Mouse (Mus musculus): ENCODE data around the gene Med6. TPM values are rescaled to one million over a fixed set of nuclear protein-coding genes. Genes with fewer than 3 reads are reported as not detected.

Gene Med6
- polyA plus RNA-seq, 1 experiment from 2014 or later: 65.2 TPM

- ATAC-seq (ENCODE audit: low FRiP score, low read depth): no peak
- Histone ChIP-seq H3K9ac (replicated peaks) (no peak overlapping the region), H3K4me2 (replicated peaks) (no peak overlapping the region), H3K27ac (replicated peaks) (no peak overlapping the region), H3K36me3 (no peaks in the 10 kb centered on the region), H3K4me1 (no peaks in the 10 kb centered on the region), H3K4me3 (no peak overlapping the region), H3K27me3 (no peaks in the 10 kb centered on the region; the same call in 1 of the 2 replicates), H3K9me3 (no peaks in the 10 kb centered on the region)
- WGBS: 24% methylated on average over 5 of the region's 5 CpGs
Measured at GRCm38 (mm10) chr12:81619302-81619701, 24.5 kb upstream of the Med6 start.

- no peaks in the 10 kb centered on the region for H3K36me3 ChIP-seq
- ATAC-seq (ENCODE audit: low FRiP score, low read depth): no peak
- H3K4me3 ChIP-seq: no peak overlapping the region
- no peak overlapping the region for H3K9ac ChIP-seq (replicated peaks)
- H3K4me2 ChIP-seq (replicated peaks): no peak overlapping the region
- H3K4me1 ChIP-seq: no peaks in the 10 kb centered on the region
- no peak overlapping the region for H3K27ac ChIP-seq (replicated peaks)
- 77% methylated on average over 7 of the region's 7 CpGs for WGBS
- no peaks in the 10 kb centered on the region; the same call in 1 of the 2 replicates for H3K27me3 ChIP-seq
- H3K9me3 ChIP-seq: no peaks in the 10 kb centered on the region
Measured at GRCm38 (mm10) chr12:81616980-81617379, 22.2 kb upstream of the Med6 start.

DNA sequence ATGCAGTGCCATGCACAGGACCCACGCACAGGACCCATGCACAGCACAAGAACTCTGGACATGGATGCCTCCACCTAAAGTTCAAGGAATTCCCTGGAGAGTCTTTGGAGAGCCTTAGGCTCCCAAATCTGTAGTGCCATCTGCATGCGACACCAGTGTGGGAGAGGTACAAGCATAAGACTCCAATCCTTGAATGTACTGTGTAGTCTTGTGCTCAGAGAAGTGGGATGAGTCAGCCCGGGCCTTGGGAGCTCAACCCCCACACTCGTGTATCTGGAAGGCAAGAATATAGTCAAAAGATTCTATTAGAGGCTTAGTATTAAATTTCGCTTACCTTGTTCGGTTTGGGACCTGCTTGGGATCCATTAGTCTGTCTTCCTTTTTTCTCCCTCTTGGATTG is 21.0 kb upstream of the Med6 start:
- H3K4me1 ChIP-seq: no peaks in the 10 kb centered on the region
- 80% methylated on average over 6 of the region's 6 CpGs for WGBS
- no peak overlapping the region for H3K27ac ChIP-seq (replicated peaks)

GRCm38 (mm10) chr12:81609445-81609844 is 14.6 kb upstream of the Med6 start:
- no peak overlapping the region for H3K9ac ChIP-seq (replicated peaks)
- no peak overlapping the region for H3K4me3 ChIP-seq
- no peaks in the 10 kb centered on the region for H3K9me3 ChIP-seq
- H3K4me2 ChIP-seq (replicated peaks): no peak overlapping the region
- no peaks in the 10 kb centered on the region for H3K4me1 ChIP-seq
- no peak overlapping the region for H3K27ac ChIP-seq (replicated peaks)
- no peaks in the 10 kb centered on the region for H3K36me3 ChIP-seq
- no peak for ATAC-seq (ENCODE audit: low FRiP score, low read depth)
- no peaks in the 10 kb centered on the region for H3K27me3 ChIP-seq

More for the DNA sequence above, 21.0 kb upstream of the Med6 start:
- Histone ChIP-seq H3K36me3 (no peaks in the 10 kb centered on the region), H3K4me3 (no peak overlapping the region), H3K9ac (replicated peaks) (no peak overlapping the region), H3K27me3 (no peaks in the 10 kb centered on the region; the same call in 1 of the 2 replicates), H3K4me2 (replicated peaks) (no peak overlapping the region), H3K9me3 (no peaks in the 10 kb centered on the region)
- no peak for ATAC-seq (ENCODE audit: low FRiP score, low read depth)

GRCm38 (mm10) chr12:81604995-81605784 is 10.4 kb upstream of the Med6 start:
- 67% methylated on average over 5 of the region's 5 CpGs for WGBS
- H3K36me3 ChIP-seq: no peaks in the 10 kb centered on the region
- no peaks in the 10 kb centered on the region for H3K9me3 ChIP-seq
- H3K9ac ChIP-seq (replicated peaks): no peak overlapping the region
- no peaks in the 10 kb centered on the region for H3K4me1 ChIP-seq
- H3K4me2 ChIP-seq (replicated peaks): no peak overlapping the region
- no peak overlapping the region for H3K4me3 ChIP-seq
- H3K27me3 ChIP-seq: 0 out of 2 replicates have a peak, but pooled peaks cover 3% of the 10 kb centered on the region
- H3K27ac ChIP-seq (replicated peaks): no peak overlapping the region
- no peak for ATAC-seq (ENCODE audit: low FRiP score, low read depth)

DNA sequence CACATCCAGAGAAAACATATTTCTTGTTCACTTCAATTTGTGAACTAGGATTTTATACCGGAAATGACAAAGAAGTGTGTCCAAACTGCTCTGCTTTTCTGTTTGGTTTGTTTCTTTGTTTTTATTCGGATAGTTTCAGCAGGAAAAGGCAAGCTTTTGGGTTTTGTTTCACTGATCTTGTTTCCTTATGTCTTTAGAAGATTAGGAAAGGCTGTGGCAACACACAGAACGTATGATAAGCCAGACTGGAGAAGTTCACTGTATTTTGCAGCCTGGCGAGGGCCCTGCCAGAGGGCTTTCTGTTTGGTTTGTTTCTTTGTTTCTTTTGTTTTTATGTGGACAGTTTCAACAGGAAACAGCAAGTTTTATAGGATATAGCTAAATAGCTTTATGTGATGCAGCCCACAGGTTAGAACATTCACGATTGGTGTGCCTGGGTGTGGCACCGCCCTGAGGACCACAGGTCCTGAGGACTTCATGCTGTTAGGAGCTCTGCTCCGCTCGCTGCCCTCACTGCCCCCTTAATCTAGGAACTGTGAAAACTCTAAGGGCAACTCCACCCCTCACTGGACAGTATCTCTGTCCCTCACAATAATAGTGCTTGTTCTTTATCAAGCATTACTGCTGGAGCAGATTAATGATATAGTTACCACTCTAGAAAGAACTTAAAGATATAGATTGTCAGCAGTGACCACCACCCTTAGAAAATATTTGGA is 1.9 kb upstream of the Med6 start:
- H3K4me1 ChIP-seq: peaks cover 9% of the 10 kb centered on the region
- H3K27me3 ChIP-seq: 0 out of 2 replicates have a peak, but pooled peaks cover 6% of the 10 kb centered on the region
- H3K9me3 ChIP-seq: no peaks in the 10 kb centered on the region
- ATAC-seq (ENCODE audit: low FRiP score, low read depth): no peak
- no peak overlapping the region for H3K27ac ChIP-seq (replicated peaks)
- no peak overlapping the region for H3K4me3 ChIP-seq
- no peak overlapping the region for H3K9ac ChIP-seq (replicated peaks)
- no peak overlapping the region for H3K4me2 ChIP-seq (replicated peaks)
- WGBS: 79% methylated on average over 8 of the region's 8 CpGs
- H3K36me3 ChIP-seq: no peaks in the 10 kb centered on the region

DNA sequence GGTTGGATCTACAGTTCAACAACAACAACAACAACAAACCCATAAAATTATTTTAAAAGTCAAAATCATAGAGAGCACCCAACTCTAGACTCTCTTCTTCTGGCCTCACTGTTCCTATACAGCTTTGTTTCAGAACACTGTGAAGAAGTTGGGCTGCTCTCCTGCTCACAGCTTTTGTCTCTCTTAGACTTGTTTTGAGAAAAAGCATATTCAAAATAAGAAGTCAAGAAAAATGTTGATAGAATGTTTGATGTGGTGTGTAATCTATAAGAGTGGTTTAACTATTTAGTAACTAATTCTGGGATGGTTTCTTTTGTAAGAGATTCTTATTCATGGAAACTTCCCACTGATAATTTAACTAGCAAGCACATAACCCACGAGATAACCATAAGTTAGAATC is 26.4 kb downstream of the Med6 start, which contains the start of gene Adam21:
Adam21 (minus strand) TSS at position 101 of the 400 bp plus-strand sequence.
- Histone ChIP-seq H3K36me3 (peaks cover 21% of the 10 kb centered on the region), H3K4me2 (replicated peaks) (no peak within 1 kb of the TSS), H3K4me3 (no peak within 1 kb of the TSS), H3K4me1 (no peaks in the 10 kb centered on the region), H3K9me3 (no peaks in the 10 kb centered on the region), H3K9ac (replicated peaks) (no peak within 1 kb of the TSS), H3K27me3 (no peaks in the 10 kb centered on the region), H3K27ac (replicated peaks) (no peak within 1 kb of the TSS)
- no peak for ATAC-seq (ENCODE audit: low FRiP score, low read depth)
- 87% methylated on average over 1 of the region's 1 CpGs for WGBS

DNA sequence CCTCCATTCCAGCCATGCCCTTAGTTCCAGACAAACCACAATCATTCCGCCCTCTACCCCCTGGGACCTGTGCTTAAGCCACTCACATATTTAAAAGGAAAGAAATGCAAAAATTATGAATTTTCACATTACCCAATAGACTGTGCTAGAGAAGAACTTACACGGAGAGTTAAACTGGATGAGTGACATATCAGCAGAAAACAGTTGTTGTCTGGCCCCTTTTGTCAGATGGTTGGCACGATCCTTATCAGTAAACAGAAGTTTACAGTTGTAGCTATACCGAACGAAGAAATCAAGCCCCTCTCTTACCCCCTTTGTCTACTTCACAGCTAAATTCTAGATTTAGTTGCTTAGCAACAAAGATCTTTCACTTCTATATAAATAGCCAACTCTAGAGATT is 26.9 kb downstream of the Med6 start:
- no peak overlapping the region for H3K27ac ChIP-seq (replicated peaks)
- ATAC-seq (ENCODE audit: low FRiP score, low read depth): no peak
- WGBS: 88% methylated on average over 5 of the region's 5 CpGs
- no peaks in the 10 kb centered on the region for H3K27me3 ChIP-seq
- no peaks in the 10 kb centered on the region for H3K9me3 ChIP-seq
- no peaks in the 10 kb centered on the region for H3K4me1 ChIP-seq
- peaks cover 18% of the 10 kb centered on the region for H3K36me3 ChIP-seq
- H3K4me2 ChIP-seq (replicated peaks): no peak overlapping the region
- H3K9ac ChIP-seq (replicated peaks): no peak overlapping the region
- no peak overlapping the region for H3K4me3 ChIP-seq

GRCm38 (mm10) chr12:81564173-81564572 is 30.6 kb downstream of the Med6 start:
- Histone ChIP-seq H3K9me3 (no peaks in the 10 kb centered on the region), H3K27me3 (no peaks in the 10 kb centered on the region), H3K4me1 (no peaks in the 10 kb centered on the region), H3K27ac (replicated peaks) (no peak overlapping the region), H3K4me3 (no peak overlapping the region), H3K36me3 (no peaks in the 10 kb centered on the region), H3K9ac (replicated peaks) (no peak overlapping the region), H3K4me2 (replicated peaks) (no peak overlapping the region)
- WGBS: 90% methylated on average over 3 of the region's 3 CpGs
- no peak for ATAC-seq (ENCODE audit: low FRiP score, low read depth)

- 83% methylated on average over 3 of the region's 3 CpGs for WGBS
- Histone ChIP-seq H3K27ac (replicated peaks) (no peak overlapping the region), H3K27me3 (no peaks in the 10 kb centered on the region), H3K36me3 (no peaks in the 10 kb centered on the region), H3K4me1 (no peaks in the 10 kb centered on the region), H3K9ac (replicated peaks) (no peak overlapping the region), H3K4me2 (replicated peaks) (no peak overlapping the region), H3K4me3 (no peak overlapping the region), H3K9me3 (no peaks in the 10 kb centered on the region)
- ATAC-seq (ENCODE audit: low FRiP score, low read depth): no peak
Measured at GRCm38 (mm10) chr12:81549286-81549685, 45.5 kb downstream of the Med6 start.

- 69% methylated on average over 4 of the region's 4 CpGs for WGBS
- H3K9ac ChIP-seq (replicated peaks): no peak overlapping the region
- H3K4me2 ChIP-seq (replicated peaks): no peak overlapping the region
- no peaks in the 10 kb centered on the region for H3K9me3 ChIP-seq
- no peaks in the 10 kb centered on the region for H3K27me3 ChIP-seq
- no peaks in the 10 kb centered on the region for H3K36me3 ChIP-seq
- no peak overlapping the region for H3K27ac ChIP-seq (replicated peaks)
- no peaks in the 10 kb centered on the region for H3K4me1 ChIP-seq
- no peak for ATAC-seq (ENCODE audit: low FRiP score, low read depth)
- H3K4me3 ChIP-seq: no peak overlapping the region
Measured at GRCm38 (mm10) chr12:81547163-81547562, 47.6 kb downstream of the Med6 start.

DNA sequence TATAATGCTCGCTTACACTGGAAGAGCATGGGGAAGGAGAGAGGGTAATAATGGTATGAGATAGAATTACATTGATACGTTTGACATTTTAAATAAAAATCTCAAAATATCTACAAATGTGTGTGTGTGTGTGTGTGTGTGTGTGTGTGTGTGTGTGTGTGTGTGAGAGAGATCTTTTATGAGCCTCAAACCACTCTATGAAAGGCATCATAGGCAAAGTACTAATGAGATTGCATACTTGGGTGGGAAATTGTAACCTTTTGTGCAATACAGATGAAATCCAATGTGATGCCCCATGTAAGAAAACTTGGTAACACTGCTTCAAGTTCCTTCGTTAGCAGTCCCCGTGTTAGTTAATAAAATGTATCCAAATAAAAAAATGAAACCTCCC is 61.8 kb downstream of the Med6 start:
- Histone ChIP-seq H3K9ac (replicated peaks) (peak overlapping the region; percentile 87), H3K9me3 (no peaks in the 10 kb centered on the region), H3K4me1 (peaks cover 17% of the 10 kb centered on the region), H3K4me2 (replicated peaks) (peak overlapping the region; percentile 88), H3K4me3 (peak overlapping the region; percentile 78), H3K27me3 (no peaks in the 10 kb centered on the region), H3K36me3 (no peaks in the 10 kb centered on the region), H3K27ac (replicated peaks) (peak overlapping the region; percentile 71; the same call in 1 of the 2 replicates)
- 44% methylated on average over 4 of the region's 4 CpGs for WGBS
- ATAC-seq (ENCODE audit: low FRiP score, low read depth): no peak; the same call in 1 of the 2 replicates
